Mouse (Mus musculus): ENCODE measurements around the gene Pnliprp1. TPM values are rescaled to one million over a fixed set of nuclear protein-coding genes. Genes with fewer than 3 reads are reported as not detected.

Pnliprp1 gene
- polyA plus RNA-seq, 1 experiment from 2014 or later = not detected

- Histone ChIP-seq H3K4me2 (ENCODE audit: low read length) (no peak overlapping the region), H3K27me3 (replicated peaks; ENCODE audit: control insufficient read depth, insufficient read depth, low read length) (no peaks in the 10 kb centered on the region), H3K9me3 (ENCODE audit: control insufficient read depth, low read length) (no peaks in the 10 kb centered on the region), H3K4me3 (ENCODE audit: low read length) (no peak overlapping the region), H3K4me1 (ENCODE audit: control insufficient read depth, insufficient read depth, low read depth, low read length) (no peaks in the 10 kb centered on the region), H3K9ac (ENCODE audit: low read depth, low read length) (no peak overlapping the region), H3K36me3 (ENCODE audit: control insufficient read depth, insufficient read depth, low read length) (no peaks in the 10 kb centered on the region), H3K27ac (ENCODE audit: low read depth, low read length) (no peak overlapping the region)
- ATAC-seq = no peak
- WGBS = 88% methylated on average over 6 of the region's 6 CpGs
Measured at GRCm38 (mm10) chr19:58733216-58733615, 4.5 kb downstream of the Pnliprp1 start.

DNA sequence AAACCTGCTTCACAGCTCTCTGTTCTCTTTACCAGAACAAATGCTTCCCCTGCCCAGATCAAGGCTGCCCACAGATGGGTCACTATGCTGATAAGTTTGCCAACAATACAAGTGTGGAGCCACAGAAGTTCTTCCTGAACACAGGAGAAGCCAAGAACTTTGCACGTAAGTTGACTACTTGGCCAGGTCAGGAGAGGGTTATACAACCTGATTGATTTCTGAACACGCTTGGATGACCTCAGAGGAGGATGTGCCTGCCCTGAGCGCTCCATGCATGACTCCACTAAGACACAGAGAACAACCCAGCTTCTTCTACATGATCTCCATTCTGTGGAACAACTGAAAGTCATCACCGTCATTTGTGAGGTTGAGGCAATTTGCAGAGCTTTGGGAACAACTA, 9.4 kb downstream of the Pnliprp1 start:
- Histone ChIP-seq H3K27ac (ENCODE audit: low read depth, low read length) (no peak overlapping the region), H3K9ac (ENCODE audit: low read depth, low read length) (no peak overlapping the region), H3K4me2 (ENCODE audit: low read length) (no peak overlapping the region), H3K9me3 (ENCODE audit: control insufficient read depth, low read length) (no peaks in the 10 kb centered on the region), H3K4me3 (ENCODE audit: low read length) (no peak overlapping the region), H3K36me3 (ENCODE audit: control insufficient read depth, insufficient read depth, low read length) (no peaks in the 10 kb centered on the region), H3K27me3 (replicated peaks; ENCODE audit: control insufficient read depth, insufficient read depth, low read length) (no peaks in the 10 kb centered on the region), H3K4me1 (ENCODE audit: control insufficient read depth, insufficient read depth, low read depth, low read length) (no peaks in the 10 kb centered on the region)
- no peak for ATAC-seq
- WGBS = 85% methylated on average over 4 of the region's 4 CpGs

DNA sequence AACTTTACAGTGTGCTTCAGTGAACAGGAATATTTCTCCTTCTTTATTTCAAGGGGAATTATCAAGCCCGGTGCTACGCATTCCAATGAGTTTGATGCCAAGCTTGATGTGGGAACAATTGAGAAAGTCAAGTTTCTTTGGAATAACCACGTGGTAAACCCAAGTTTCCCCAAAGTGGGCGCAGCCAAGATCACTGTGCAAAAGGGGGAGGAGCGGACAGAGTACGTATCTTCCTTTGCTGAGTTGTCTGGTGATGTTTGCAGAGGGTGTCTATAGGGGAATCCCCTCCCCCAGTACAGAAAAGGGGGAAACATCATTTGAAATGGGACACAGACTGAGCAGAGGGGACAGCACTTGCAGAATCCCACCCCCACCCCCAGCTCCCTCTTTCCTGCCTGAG, 12.3 kb downstream of the Pnliprp1 start:
- Histone ChIP-seq H3K4me2 (ENCODE audit: low read length) (no peak overlapping the region), H3K4me3 (ENCODE audit: low read length) (no peak overlapping the region), H3K4me1 (ENCODE audit: control insufficient read depth, insufficient read depth, low read depth, low read length) (no peaks in the 10 kb centered on the region), H3K27me3 (replicated peaks; ENCODE audit: control insufficient read depth, insufficient read depth, low read length) (no peaks in the 10 kb centered on the region), H3K9ac (ENCODE audit: low read depth, low read length) (no peak overlapping the region), H3K36me3 (ENCODE audit: control insufficient read depth, insufficient read depth, low read length) (no peaks in the 10 kb centered on the region), H3K9me3 (ENCODE audit: control insufficient read depth, low read length) (no peaks in the 10 kb centered on the region), H3K27ac (ENCODE audit: low read depth, low read length) (no peak overlapping the region)
- no peak for ATAC-seq
- WGBS = 54% methylated on average over 6 of the region's 6 CpGs

GRCm38 (mm10) chr19:58742711-58743110, 14.0 kb downstream of the Pnliprp1 start:
- Histone ChIP-seq H3K9ac (ENCODE audit: low read depth, low read length) (no peak overlapping the region), H3K36me3 (ENCODE audit: control insufficient read depth, insufficient read depth, low read length) (no peaks in the 10 kb centered on the region), H3K4me3 (ENCODE audit: low read length) (no peak overlapping the region), H3K4me1 (ENCODE audit: control insufficient read depth, insufficient read depth, low read depth, low read length) (no peaks in the 10 kb centered on the region), H3K9me3 (ENCODE audit: control insufficient read depth, low read length) (no peaks in the 10 kb centered on the region), H3K4me2 (ENCODE audit: low read length) (no peak overlapping the region), H3K27me3 (replicated peaks; ENCODE audit: control insufficient read depth, insufficient read depth, low read length) (no peaks in the 10 kb centered on the region), H3K27ac (ENCODE audit: low read depth, low read length) (no peak overlapping the region)
- 93% methylated on average over 4 of the region's 4 CpGs for WGBS
- no peak for ATAC-seq

DNA sequence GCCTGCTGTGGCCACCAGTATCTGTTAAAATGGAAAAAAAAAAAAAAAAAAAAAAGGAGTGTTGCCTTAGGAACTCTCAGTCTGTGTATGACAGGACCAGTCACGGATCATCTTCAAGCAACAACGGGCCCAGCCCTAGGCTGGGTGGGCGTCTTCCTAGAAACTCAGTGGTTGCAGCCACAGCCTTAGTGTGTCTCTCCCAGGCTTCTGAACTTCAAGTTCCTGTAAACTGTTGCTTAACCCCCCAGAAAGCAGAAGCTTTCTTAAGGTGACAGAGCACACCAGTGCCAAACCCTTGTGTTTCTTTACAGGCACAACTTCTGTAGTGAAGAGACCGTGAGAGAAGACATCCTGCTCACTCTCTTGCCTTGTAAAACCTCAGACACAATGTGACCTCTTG, 15.0 kb downstream of the Pnliprp1 start:
- H3K4me2 ChIP-seq (ENCODE audit: low read length) = no peak overlapping the region
- H3K36me3 ChIP-seq (ENCODE audit: control insufficient read depth, insufficient read depth, low read length) = no peaks in the 10 kb centered on the region
- H3K4me3 ChIP-seq (ENCODE audit: low read length) = no peak overlapping the region
- no peak for ATAC-seq
- 65% methylated on average over 4 of the region's 4 CpGs for WGBS
- no peaks in the 10 kb centered on the region for H3K27me3 ChIP-seq (replicated peaks; ENCODE audit: control insufficient read depth, insufficient read depth, low read length)
- no peak overlapping the region for H3K27ac ChIP-seq (ENCODE audit: low read depth, low read length)
- H3K9ac ChIP-seq (ENCODE audit: low read depth, low read length) = no peak overlapping the region
- H3K4me1 ChIP-seq (ENCODE audit: control insufficient read depth, insufficient read depth, low read depth, low read length) = no peaks in the 10 kb centered on the region
- no peaks in the 10 kb centered on the region for H3K9me3 ChIP-seq (ENCODE audit: control insufficient read depth, low read length)

- no peaks in the 10 kb centered on the region for H3K36me3 ChIP-seq (ENCODE audit: control insufficient read depth, insufficient read depth, low read length)
- no peak overlapping the region for H3K4me2 ChIP-seq (ENCODE audit: low read length)
- WGBS = 87% methylated on average over 7 of the region's 9 CpGs
- no peak for ATAC-seq
- no peak overlapping the region for H3K4me3 ChIP-seq (ENCODE audit: low read length)
- H3K9me3 ChIP-seq (ENCODE audit: control insufficient read depth, low read length) = no peaks in the 10 kb centered on the region
- no peaks in the 10 kb centered on the region for H3K27me3 ChIP-seq (replicated peaks; ENCODE audit: control insufficient read depth, insufficient read depth, low read length)
- no peak overlapping the region for H3K9ac ChIP-seq (ENCODE audit: low read depth, low read length)
- no peaks in the 10 kb centered on the region for H3K4me1 ChIP-seq (ENCODE audit: control insufficient read depth, insufficient read depth, low read depth, low read length)
- no peak overlapping the region for H3K27ac ChIP-seq (ENCODE audit: low read depth, low read length)
Measured at GRCm38 (mm10) chr19:58747498-58748000, 18.9 kb downstream of the Pnliprp1 start.

DNA sequence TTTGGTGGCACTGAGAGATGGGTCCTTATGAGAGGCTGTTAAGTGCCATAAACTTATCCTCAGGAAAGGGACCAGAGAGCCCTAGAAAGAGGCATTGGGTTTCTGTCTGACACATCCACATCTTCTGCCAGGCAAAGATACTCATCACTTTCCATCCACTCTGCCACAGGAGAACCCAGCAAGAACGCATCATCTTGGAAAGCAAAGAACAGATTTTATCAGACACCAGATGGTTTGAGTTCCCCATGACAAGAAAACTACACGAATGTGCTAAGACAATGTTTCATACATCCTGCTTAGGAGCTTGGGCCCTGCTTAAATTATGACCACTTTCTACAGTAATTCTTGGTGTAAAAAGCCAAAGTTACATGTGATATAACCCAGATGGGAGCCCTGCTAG, 22.1 kb downstream of the Pnliprp1 start:
- H3K27me3 ChIP-seq (replicated peaks; ENCODE audit: control insufficient read depth, insufficient read depth, low read length) = no peaks in the 10 kb centered on the region
- H3K9ac ChIP-seq (ENCODE audit: low read depth, low read length) = no peak overlapping the region
- no peak overlapping the region for H3K27ac ChIP-seq (ENCODE audit: low read depth, low read length)
- 85% methylated on average over 2 of the region's 2 CpGs for WGBS
- H3K4me2 ChIP-seq (ENCODE audit: low read length) = no peak overlapping the region
- H3K4me3 ChIP-seq (ENCODE audit: low read length) = no peak overlapping the region
- no peaks in the 10 kb centered on the region for H3K4me1 ChIP-seq (ENCODE audit: control insufficient read depth, insufficient read depth, low read depth, low read length)
- no peak for ATAC-seq
- no peaks in the 10 kb centered on the region for H3K36me3 ChIP-seq (ENCODE audit: control insufficient read depth, insufficient read depth, low read length)
- 0 out of 2 replicates have a peak, but pooled peaks cover 2% of the 10 kb centered on the region for H3K9me3 ChIP-seq (ENCODE audit: control insufficient read depth, low read length)

GRCm38 (mm10) chr19:58751504-58751903, 22.8 kb downstream of the Pnliprp1 start:
- Histone ChIP-seq H3K9ac (ENCODE audit: low read depth, low read length) (no peak overlapping the region), H3K36me3 (ENCODE audit: control insufficient read depth, insufficient read depth, low read length) (no peaks in the 10 kb centered on the region), H3K4me2 (ENCODE audit: low read length) (no peak overlapping the region), H3K4me3 (ENCODE audit: low read length) (no peak overlapping the region), H3K27me3 (replicated peaks; ENCODE audit: control insufficient read depth, insufficient read depth, low read length) (no peaks in the 10 kb centered on the region), H3K4me1 (ENCODE audit: control insufficient read depth, insufficient read depth, low read depth, low read length) (no peaks in the 10 kb centered on the region), H3K27ac (ENCODE audit: low read depth, low read length) (no peak overlapping the region), H3K9me3 (ENCODE audit: control insufficient read depth, low read length) (0 out of 2 replicates have a peak, but pooled peaks cover 2% of the 10 kb centered on the region)
- WGBS = 70% methylated on average over 2 of the region's 2 CpGs
- no peak for ATAC-seq

- Histone ChIP-seq H3K9ac (ENCODE audit: low read depth, low read length) (no peak overlapping the region), H3K4me2 (ENCODE audit: low read length) (no peak overlapping the region), H3K27ac (ENCODE audit: low read depth, low read length) (no peak overlapping the region), H3K4me3 (ENCODE audit: low read length) (no peak overlapping the region), H3K27me3 (replicated peaks; ENCODE audit: control insufficient read depth, insufficient read depth, low read length) (no peaks in the 10 kb centered on the region), H3K9me3 (ENCODE audit: control insufficient read depth, low read length) (0 out of 2 replicates have a peak, but pooled peaks cover 2% of the 10 kb centered on the region), H3K36me3 (ENCODE audit: control insufficient read depth, insufficient read depth, low read length) (no peaks in the 10 kb centered on the region), H3K4me1 (ENCODE audit: control insufficient read depth, insufficient read depth, low read depth, low read length) (no peaks in the 10 kb centered on the region)
- ATAC-seq = no peak
- WGBS = 87% methylated on average over 4 of the region's 4 CpGs
Measured at GRCm38 (mm10) chr19:58758871-58759270, 30.2 kb downstream of the Pnliprp1 start.

DNA sequence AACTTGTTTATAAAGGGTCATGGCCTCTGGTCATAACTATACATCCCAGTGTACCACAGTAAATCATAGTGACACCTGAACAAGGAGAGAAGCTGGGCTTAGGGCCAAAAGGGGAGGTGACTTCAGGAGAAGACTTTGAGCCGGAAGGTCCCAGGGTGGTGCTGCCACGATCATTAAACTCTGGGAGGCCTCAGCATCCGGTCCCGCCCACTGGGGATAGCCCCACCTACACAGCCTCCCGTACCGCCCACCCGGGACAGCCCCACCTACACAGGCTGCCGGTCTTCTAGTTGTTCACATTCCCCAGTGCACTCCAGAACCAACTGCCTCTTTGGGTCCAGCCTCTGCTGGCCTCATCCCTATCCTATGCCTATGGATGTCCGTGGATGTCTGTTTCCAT, 30.7 kb downstream of the Pnliprp1 start, which contains the start of gene Pnliprp2:
Gene Pnliprp2, plus strand, starts transcription at position 297 of the 400 bp plus-strand sequence.
- H3K4me3 ChIP-seq (ENCODE audit: low read length) = no peak within 1 kb of the TSS
- no peak for ATAC-seq
- H3K4me1 ChIP-seq (ENCODE audit: control insufficient read depth, insufficient read depth, low read depth, low read length) = no peaks in the 10 kb centered on the region
- H3K27me3 ChIP-seq (replicated peaks; ENCODE audit: control insufficient read depth, insufficient read depth, low read length) = no peaks in the 10 kb centered on the region
- no peak within 1 kb of the TSS for H3K4me2 ChIP-seq (ENCODE audit: low read length)
- no peaks in the 10 kb centered on the region for H3K9me3 ChIP-seq (ENCODE audit: control insufficient read depth, low read length)
- no peak within 1 kb of the TSS for H3K27ac ChIP-seq (ENCODE audit: low read depth, low read length)
- WGBS = 73% methylated on average over 9 of the region's 9 CpGs
- no peaks in the 10 kb centered on the region for H3K36me3 ChIP-seq (ENCODE audit: control insufficient read depth, insufficient read depth, low read length)
- no peak within 1 kb of the TSS for H3K9ac ChIP-seq (ENCODE audit: low read depth, low read length)

Data from hindbrain, embryonic 16.5 days (tissue).